Mouse (Mus musculus): ENCODE measurements around the gene Ror1.

- TF ChIP-seq CTCF (IDR thresholded peaks at IDR 0.05; ENCODE audit: insufficient read depth, low read length) = no peak
- no peak for TF ChIP-seq POLR2A (IDR thresholded peaks at IDR 0.05; ENCODE audit: borderline replicate concordance, extremely low read depth, low read depth, low read length)
Measured at GRCm38 (mm10) chr4:100230963-100231362, 135.4 kb downstream of the Ror1 start.

All from lung, adult 2 months (tissue).